Mouse (Mus musculus): ENCODE measurements around the gene Prn. TPM values are rescaled to one million over a fixed set of nuclear protein-coding genes. Genes with fewer than 3 reads are reported as not detected.

Gene Prn
- polyA plus RNA-seq, 1 experiment from 2014 or later: not detected

DNA sequence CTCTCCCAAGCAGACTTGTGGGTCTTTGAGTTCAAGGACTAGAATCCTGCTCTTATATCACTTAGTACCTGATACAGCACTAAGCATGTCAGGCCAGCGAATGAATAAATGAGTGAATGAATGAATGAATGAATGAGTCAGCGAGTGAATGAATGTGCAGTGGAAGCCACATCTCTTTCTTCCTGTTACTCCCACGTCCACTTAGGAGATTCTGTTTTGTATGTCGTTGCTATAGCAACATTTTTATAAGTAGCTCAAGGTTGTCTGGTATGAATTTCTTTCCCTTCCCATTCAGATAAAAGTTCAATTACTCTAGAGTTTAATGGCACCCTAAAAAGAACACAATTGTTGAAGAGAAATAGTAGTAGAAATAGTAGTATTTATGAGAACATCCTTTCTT, 61.3 kb downstream of the Prn start:
- no peaks in the 10 kb centered on the region for H3K27me3 ChIP-seq
- H3K4me2 ChIP-seq: no peak overlapping the region
- ATAC-seq (ENCODE audit: low read depth): no peak
- no peaks in the 10 kb centered on the region for H3K9me3 ChIP-seq (replicated peaks)
- H3K9ac ChIP-seq: no peak overlapping the region
- no peak overlapping the region for H3K4me3 ChIP-seq (replicated peaks)
- WGBS (ENCODE audit: insufficient replicate concordance): 57% methylated on average over 4 of the region's 4 CpGs
- H3K4me1 ChIP-seq (replicated peaks): no peaks in the 10 kb centered on the region
- DNase-seq: no peak
- H3K27ac ChIP-seq: no peak overlapping the region
- no peaks in the 10 kb centered on the region for H3K36me3 ChIP-seq

DNA sequence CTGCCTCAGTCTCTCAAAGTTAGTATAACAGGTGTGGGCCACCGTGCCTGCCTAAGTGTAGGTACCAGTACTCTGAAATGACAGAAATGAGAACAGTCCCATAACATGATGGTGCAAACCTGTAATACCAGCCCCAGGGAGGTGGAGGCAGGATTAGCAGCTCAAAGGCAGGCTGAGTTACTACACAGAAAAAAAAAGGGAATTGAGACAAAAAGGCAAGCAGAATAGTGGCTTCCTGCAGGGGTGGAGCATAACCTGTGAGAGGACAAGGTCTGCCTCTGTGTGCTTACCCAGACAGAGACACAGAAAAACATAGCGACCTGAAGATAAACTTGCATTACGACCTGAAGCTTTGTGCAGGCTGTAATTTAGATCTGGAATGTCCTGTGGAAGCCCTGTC, 66.9 kb downstream of the Prn start:
- DNase-seq: no peak
- no peak overlapping the region for H3K4me2 ChIP-seq
- ATAC-seq (ENCODE audit: low read depth): no peak
- no peaks in the 10 kb centered on the region for H3K36me3 ChIP-seq
- no peaks in the 10 kb centered on the region for H3K9me3 ChIP-seq (replicated peaks)
- no peak overlapping the region for H3K27ac ChIP-seq
- WGBS (ENCODE audit: insufficient replicate concordance): 53% methylated on average over 3 of the region's 3 CpGs
- no peaks in the 10 kb centered on the region for H3K4me1 ChIP-seq (replicated peaks)
- no peaks in the 10 kb centered on the region for H3K27me3 ChIP-seq
- H3K4me3 ChIP-seq (replicated peaks): no peak overlapping the region
- H3K9ac ChIP-seq: no peak overlapping the region

- 12% methylated on average over 9 of the region's 9 CpGs for WGBS (ENCODE audit: insufficient replicate concordance)
- no peaks in the 10 kb centered on the region for H3K27me3 ChIP-seq
- ATAC-seq (ENCODE audit: low read depth) (no peak), DNase-seq (no peak)
- H3K27ac ChIP-seq: no peak overlapping the region
- no peak overlapping the region for H3K9ac ChIP-seq
- H3K36me3 ChIP-seq: no peaks in the 10 kb centered on the region
- no peak overlapping the region for H3K4me2 ChIP-seq
- H3K9me3 ChIP-seq (replicated peaks): no peaks in the 10 kb centered on the region
- no peak overlapping the region for H3K4me3 ChIP-seq (replicated peaks)
- no peaks in the 10 kb centered on the region for H3K4me1 ChIP-seq (replicated peaks)
Observed at GRCm38 (mm10) chr2:131980866-131981265, 71.1 kb downstream of the Prn start.

DNA sequence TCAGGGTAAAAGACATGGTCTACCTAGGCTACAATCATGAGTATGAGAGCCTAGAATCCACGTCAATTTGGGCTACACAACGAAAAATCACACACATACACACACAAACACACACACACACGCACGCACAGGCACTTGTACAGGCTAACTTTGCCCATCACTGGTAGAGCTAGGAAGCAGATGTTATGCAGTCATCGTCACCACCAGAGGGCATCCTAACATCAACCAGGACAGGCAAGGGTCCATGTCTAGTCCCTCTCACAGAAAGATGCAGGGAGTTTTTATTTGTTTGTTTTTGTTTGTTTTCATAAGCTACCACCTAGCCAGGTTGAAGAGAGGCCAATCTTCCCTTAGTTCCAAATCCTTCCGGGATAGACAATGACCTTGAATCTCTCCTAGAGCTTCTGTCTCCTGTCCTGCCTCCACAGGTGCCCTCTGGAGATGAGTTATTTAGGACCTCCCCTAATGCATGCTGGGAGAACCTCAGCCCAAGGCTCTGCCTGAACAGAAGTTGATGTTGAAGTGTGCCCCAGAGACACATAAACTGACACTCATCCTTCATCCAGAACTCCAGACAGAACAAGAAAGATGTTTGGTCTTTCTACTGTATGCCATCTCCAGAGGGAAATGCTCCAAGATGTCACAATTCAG, 72.9 kb downstream of the Prn start:
- no peak overlapping the region for H3K27ac ChIP-seq
- WGBS (ENCODE audit: insufficient replicate concordance): 10% methylated on average over 6 of the region's 6 CpGs
- no peak overlapping the region for H3K4me2 ChIP-seq
- no peaks in the 10 kb centered on the region for H3K36me3 ChIP-seq
- H3K4me1 ChIP-seq (replicated peaks): no peaks in the 10 kb centered on the region
- no peak overlapping the region for H3K9ac ChIP-seq
- ATAC-seq (ENCODE audit: low read depth): no peak
- no peak for DNase-seq
- H3K4me3 ChIP-seq (replicated peaks): no peak overlapping the region
- no peaks in the 10 kb centered on the region for H3K27me3 ChIP-seq
- no peaks in the 10 kb centered on the region for H3K9me3 ChIP-seq (replicated peaks)

DNA sequence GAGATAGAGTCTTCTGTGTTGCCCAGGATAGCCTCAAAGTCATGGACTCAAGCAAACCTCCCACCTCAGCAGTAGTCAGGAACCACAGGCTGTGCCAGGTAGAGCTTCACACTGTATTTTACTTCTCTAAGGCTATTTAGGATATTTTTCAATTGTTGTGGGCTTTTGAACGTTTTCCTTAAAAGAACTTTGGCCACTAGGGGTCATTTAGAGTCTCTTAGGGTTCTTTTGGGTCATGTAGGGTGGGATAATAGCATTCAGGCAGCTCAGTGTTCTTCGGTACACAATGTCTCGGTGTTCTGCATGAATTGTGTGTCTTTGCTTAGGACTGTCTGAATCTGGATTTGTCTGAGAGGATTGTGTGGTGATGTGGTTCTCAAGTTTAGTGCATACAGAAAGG, 78.2 kb downstream of the Prn start:
- no peak for DNase-seq
- WGBS (ENCODE audit: insufficient replicate concordance): 35% methylated on average over 3 of the region's 3 CpGs

GRCm38 (mm10) chr2:131988550-131988949, 78.8 kb downstream of the Prn start:
- Histone ChIP-seq H3K9me3 (replicated peaks) (no peaks in the 10 kb centered on the region), H3K4me3 (replicated peaks) (no peak overlapping the region), H3K4me1 (replicated peaks) (peaks cover 7% of the 10 kb centered on the region), H3K27me3 (no peaks in the 10 kb centered on the region), H3K27ac (no peak overlapping the region), H3K9ac (no peak overlapping the region), H3K36me3 (no peaks in the 10 kb centered on the region), H3K4me2 (no peak overlapping the region)
- ATAC-seq (ENCODE audit: low read depth): no peak
- DNase-seq: no peak
- 53% methylated on average over 2 of the region's 2 CpGs for WGBS (ENCODE audit: insufficient replicate concordance)

More for the DNA sequence above, 78.2 kb downstream of the Prn start:
- Histone ChIP-seq H3K27me3 (no peaks in the 10 kb centered on the region), H3K9me3 (replicated peaks) (no peaks in the 10 kb centered on the region), H3K4me2 (no peak overlapping the region), H3K4me1 (replicated peaks) (peaks cover 4% of the 10 kb centered on the region), H3K36me3 (no peaks in the 10 kb centered on the region), H3K9ac (no peak overlapping the region), H3K27ac (no peak overlapping the region), H3K4me3 (replicated peaks) (no peak overlapping the region)
- no peak for ATAC-seq (ENCODE audit: low read depth)

- no peak overlapping the region for H3K27ac ChIP-seq
- WGBS (ENCODE audit: insufficient replicate concordance): 69% methylated on average over 2 of the region's 2 CpGs
- DNase-seq (no peak), ATAC-seq (ENCODE audit: low read depth) (no peak)
- no peaks in the 10 kb centered on the region for H3K27me3 ChIP-seq
- no peaks in the 10 kb centered on the region for H3K9me3 ChIP-seq (replicated peaks)
- H3K9ac ChIP-seq: no peak overlapping the region
- H3K4me2 ChIP-seq: no peak overlapping the region
- peaks cover 7% of the 10 kb centered on the region for H3K4me1 ChIP-seq (replicated peaks)
- no peak overlapping the region for H3K4me3 ChIP-seq (replicated peaks)
- no peaks in the 10 kb centered on the region for H3K36me3 ChIP-seq
Observed at GRCm38 (mm10) chr2:131992487-131992886, 82.7 kb downstream of the Prn start.

- 74% methylated on average over 4 of the region's 4 CpGs for WGBS (ENCODE audit: insufficient replicate concordance)
- H3K36me3 ChIP-seq: no peaks in the 10 kb centered on the region
- H3K27me3 ChIP-seq: no peaks in the 10 kb centered on the region
- H3K9ac ChIP-seq: no peak overlapping the region
- H3K4me3 ChIP-seq (replicated peaks): no peak overlapping the region
- no peak overlapping the region for H3K4me2 ChIP-seq
- ATAC-seq (ENCODE audit: low read depth) (no peak), DNase-seq (no peak)
- H3K27ac ChIP-seq: no peak overlapping the region
- H3K9me3 ChIP-seq (replicated peaks): no peaks in the 10 kb centered on the region
- H3K4me1 ChIP-seq (replicated peaks): peaks cover 7% of the 10 kb centered on the region
Observed at GRCm38 (mm10) chr2:131993151-131993550, 83.4 kb downstream of the Prn start.

GRCm38 (mm10) chr2:131993563-131994088, 83.9 kb downstream of the Prn start:
- WGBS (ENCODE audit: insufficient replicate concordance): 70% methylated on average over 14 of the region's 14 CpGs
- H3K4me3 ChIP-seq (replicated peaks): no peak overlapping the region
- ATAC-seq (ENCODE audit: low read depth) (no peak), DNase-seq (no peak)
- no peak overlapping the region for H3K9ac ChIP-seq
- H3K27me3 ChIP-seq: no peaks in the 10 kb centered on the region
- no peak overlapping the region for H3K27ac ChIP-seq
- H3K9me3 ChIP-seq (replicated peaks): no peaks in the 10 kb centered on the region
- H3K4me1 ChIP-seq (replicated peaks): peaks cover 7% of the 10 kb centered on the region
- H3K36me3 ChIP-seq: no peaks in the 10 kb centered on the region
- no peak overlapping the region for H3K4me2 ChIP-seq

DNA sequence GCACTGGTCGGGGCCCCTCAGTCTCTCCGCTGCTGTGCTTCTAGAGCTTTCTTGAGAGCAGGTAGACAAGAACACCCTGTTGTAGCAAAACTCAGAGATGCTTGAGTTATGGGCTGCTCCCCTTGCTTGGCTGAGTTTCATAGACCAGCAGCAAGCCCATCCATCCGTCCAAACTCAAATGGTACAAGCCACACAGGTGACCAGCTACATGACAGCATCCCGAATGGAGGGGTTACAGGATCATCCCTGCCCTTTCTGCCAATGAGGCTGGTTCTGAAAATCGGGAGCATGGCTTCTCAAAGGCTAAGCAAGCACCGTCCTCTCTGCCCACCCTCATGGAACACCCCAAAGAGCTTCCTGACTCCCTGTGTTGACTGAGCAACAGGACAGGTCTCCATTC, 85.2 kb downstream of the Prn start:
- no peak overlapping the region for H3K4me2 ChIP-seq

DNA sequence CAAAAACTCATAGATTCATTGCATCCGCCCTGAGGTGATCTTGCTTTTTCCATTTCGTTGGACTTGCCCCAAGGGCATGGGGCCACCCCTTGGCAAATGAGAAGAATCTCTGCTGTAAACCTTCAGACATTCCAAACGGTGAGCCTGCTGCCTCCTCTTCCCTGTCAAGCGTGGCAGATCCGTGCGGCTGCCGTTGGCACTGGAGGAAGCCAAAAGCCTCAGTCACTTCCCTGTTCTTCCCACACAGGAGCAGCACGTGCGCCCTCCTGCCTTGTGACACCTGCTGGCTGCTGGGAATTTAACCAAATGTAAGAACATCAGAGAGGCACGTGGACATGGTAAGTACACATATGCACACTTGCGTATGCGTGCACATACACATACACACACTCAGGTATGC, 86.0 kb downstream of the Prn start:
- Histone ChIP-seq H3K4me1 (replicated peaks) (peaks cover 7% of the 10 kb centered on the region), H3K27ac (no peak overlapping the region), H3K9me3 (replicated peaks) (no peaks in the 10 kb centered on the region), H3K4me3 (replicated peaks) (no peak overlapping the region), H3K9ac (no peak overlapping the region), H3K27me3 (no peaks in the 10 kb centered on the region), H3K36me3 (no peaks in the 10 kb centered on the region), H3K4me2 (no peak overlapping the region)
- ATAC-seq (ENCODE audit: low read depth): no peak
- WGBS (ENCODE audit: insufficient replicate concordance): 83% methylated on average over 12 of the region's 12 CpGs
- DNase-seq: no peak

More for the DNA sequence above, 85.2 kb downstream of the Prn start:
- ATAC-seq (ENCODE audit: low read depth): no peak
- H3K27me3 ChIP-seq: no peaks in the 10 kb centered on the region
- H3K9ac ChIP-seq: no peak overlapping the region
- H3K36me3 ChIP-seq: no peaks in the 10 kb centered on the region
- 70% methylated on average over 6 of the region's 6 CpGs for WGBS (ENCODE audit: insufficient replicate concordance)
- DNase-seq: no peak
- no peaks in the 10 kb centered on the region for H3K9me3 ChIP-seq (replicated peaks)
- no peak overlapping the region for H3K27ac ChIP-seq
- no peak overlapping the region for H3K4me3 ChIP-seq (replicated peaks)
- H3K4me1 ChIP-seq (replicated peaks): peaks cover 7% of the 10 kb centered on the region

- DNase-seq (no peak), ATAC-seq (ENCODE audit: low read depth) (no peak)
- H3K9me3 ChIP-seq (replicated peaks): no peaks in the 10 kb centered on the region
- H3K4me3 ChIP-seq (replicated peaks): no peak overlapping the region
- no peak overlapping the region for H3K27ac ChIP-seq
- no peaks in the 10 kb centered on the region for H3K36me3 ChIP-seq
- H3K9ac ChIP-seq: no peak overlapping the region
- H3K4me1 ChIP-seq (replicated peaks): peaks cover 7% of the 10 kb centered on the region
- no peaks in the 10 kb centered on the region for H3K27me3 ChIP-seq
- H3K4me2 ChIP-seq: no peak overlapping the region
- 82% methylated on average over 7 of the region's 7 CpGs for WGBS (ENCODE audit: insufficient replicate concordance)
Observed at GRCm38 (mm10) chr2:131996369-131996768, 86.6 kb downstream of the Prn start.
